Mouse (Mus musculus): ENCODE data around the gene Snx30.

The Snx30 gene

DNA sequence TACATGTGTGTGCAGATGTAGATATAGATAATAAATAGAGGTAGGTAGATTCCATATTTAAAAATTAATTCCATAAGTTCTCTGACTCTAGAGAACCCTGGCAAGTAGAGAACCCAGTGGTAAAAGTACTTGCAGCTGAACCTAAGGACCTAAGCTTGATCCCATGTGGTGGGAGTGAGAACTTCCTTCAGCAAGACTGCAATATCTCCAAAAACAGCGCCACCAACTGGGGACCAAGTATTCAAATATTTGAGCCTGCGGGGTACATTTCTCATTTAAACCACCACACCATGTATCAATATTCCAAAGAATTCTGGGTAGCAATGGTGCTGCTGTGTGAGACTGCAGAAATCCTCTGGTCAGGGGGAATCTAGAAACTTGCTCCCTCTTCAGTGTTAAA, 11.5 kb upstream of the Snx30 start:
- DNase-seq (ENCODE audit: low spot score), result no peak

DNA sequence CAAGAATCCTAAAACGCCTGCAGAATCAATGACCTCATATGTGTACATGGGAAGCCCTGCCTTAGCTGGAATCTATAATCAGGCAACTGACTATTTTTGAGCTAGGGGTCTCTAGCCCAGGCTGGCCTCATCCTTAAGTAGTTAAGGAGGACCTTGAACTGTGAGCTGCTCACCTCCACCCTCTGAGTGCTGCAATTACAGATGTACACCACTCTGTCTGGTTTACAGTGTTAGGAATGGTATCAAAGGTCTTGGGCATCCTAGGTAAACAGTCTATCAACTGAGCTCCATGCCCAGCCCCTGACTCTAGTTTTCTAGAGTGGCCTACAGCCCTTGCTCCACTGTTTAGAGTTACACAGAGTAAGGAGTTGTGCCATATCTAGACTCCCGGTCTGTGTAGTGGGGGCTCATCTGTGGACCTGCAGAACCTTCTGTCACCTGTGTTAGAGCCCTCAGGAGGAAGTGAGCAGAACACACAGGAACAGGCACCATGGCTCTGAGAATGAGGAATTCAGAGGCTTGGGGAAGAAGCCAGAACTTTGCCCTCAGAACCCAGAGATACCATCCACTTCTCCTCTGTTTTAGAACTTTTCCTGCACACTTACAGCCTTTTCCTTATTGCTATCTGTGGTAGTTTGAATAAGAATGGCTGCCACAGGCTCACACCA, 9.7 kb upstream of the Snx30 start:
- DNase-seq (ENCODE audit: low spot score), result no peak

DNA sequence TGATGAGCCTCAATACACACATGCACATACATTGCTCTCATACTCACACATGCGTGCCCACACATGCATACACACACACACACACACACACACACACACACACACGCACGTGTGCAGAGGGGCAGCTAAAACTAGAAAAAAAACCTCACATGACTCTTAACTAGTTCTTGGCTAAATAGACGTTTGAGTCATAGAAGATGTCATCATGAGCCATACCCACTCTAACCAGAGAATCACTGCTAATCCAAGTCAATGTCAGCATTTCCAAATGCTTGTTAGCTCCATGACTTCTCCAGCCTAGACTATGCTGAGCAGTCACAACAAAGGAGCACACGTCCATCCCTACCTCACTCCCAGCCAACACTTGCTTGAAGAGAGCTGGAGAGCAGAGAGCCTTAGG, 5.5 kb upstream of the Snx30 start:
- no peak for DNase-seq (ENCODE audit: low spot score)

DNA sequence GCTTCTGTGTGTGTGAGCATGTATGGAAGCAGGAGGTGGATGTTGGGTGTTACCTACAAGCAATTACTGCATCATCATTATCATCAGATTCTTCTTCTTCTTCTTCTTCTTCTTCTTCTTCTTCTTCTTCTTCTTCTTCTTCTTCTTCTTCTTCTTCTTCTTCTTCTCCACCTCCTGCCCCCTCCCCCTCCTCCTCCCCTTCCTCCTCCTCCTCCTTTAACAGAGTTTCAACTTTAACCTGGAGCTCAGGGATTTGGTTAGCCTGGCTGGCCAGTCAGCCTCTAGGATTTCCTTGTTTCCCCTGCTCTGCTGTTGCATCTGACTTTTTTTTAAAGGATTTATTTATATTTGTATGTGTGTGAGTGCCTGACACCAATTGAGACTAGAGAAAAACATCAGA, 4.2 kb upstream of the Snx30 start, which contains the start of gene Inip:
TSS of gene Inip (minus strand) at position 101 of the 400 bp plus-strand sequence.
- no peak for DNase-seq (ENCODE audit: low spot score)

DNA sequence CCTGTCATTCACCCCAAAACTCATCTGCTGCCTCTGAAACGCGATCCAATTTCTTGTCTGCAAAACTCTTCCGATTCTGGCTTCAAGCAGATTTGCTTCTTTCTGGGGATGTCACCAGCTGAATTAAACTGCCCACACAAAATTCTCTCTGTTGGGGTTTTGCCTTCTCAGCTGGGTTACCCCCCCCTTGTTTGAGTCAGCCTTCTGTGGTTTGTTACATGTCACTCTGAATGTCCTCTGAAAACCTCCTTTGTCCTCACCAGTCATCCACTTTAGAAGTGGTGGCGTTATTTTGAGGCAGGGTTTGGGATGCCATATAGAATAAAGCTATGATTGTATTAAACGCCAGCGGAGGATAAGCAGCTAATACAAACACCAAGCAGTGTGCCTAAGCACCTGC, 3.5 kb upstream of the Snx30 start:
- no peak for DNase-seq (ENCODE audit: low spot score)

DNA sequence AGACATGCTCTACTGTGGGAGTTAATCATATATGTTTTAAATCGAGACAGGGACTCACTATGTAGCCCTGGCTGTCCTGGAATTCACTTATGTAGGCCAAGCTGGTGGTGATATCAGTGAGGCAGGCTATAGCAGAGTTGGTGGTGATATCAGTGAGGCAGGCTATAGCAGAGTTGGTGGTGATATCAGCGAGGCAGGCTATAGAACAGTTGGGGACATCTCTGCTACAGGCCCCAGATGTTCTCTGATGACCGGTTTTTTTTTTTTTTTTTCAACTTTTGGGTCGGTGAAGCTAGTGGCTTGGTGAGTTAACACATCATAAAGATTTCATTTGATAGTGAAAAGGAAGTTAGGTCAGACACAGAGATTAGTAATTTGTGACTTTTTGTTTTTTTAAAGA, 2.8 kb upstream of the Snx30 start:
- DNase-seq (ENCODE audit: low spot score), result no peak

DNA sequence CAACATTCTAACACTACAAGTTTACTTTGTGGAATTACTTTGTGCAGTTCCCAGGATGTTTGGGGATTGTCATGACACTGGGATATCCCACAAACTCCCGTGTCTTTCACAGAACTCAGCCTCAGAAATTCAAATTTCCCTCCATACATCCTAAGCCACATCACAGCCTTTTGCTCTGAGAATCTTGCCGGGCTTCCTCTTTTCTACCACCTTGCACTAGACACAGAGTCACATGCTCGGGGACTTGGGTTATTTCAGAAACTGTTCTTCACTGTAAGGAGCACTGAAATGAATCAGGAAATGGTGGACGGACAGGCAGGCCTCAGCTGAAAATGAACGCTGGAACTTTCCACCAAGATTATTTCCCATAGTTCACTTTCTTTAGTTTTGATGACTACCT, 2.3 kb upstream of the Snx30 start:
- DNase-seq (ENCODE audit: low spot score), result no peak

DNA sequence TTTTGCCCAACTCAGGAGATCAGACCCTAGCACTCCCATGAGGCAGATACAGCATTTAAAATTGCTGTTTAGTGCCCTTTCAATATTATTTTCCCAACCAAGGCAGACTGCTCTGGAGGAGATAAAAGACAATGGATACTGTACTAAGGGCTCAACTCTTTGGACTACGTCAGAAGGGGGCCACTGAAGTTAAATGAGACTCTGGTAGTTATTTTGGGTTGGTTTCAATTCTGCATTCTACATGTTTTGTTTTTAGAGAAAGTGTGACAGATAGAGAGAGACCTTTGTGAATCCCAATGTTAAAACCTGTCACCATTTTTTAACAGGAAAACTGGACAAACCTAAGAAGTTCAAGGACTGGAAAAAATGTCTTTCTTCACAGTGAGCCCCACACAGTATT, 886 bp upstream of the Snx30 start:
- no peak for DNase-seq (ENCODE audit: low spot score)

DNA sequence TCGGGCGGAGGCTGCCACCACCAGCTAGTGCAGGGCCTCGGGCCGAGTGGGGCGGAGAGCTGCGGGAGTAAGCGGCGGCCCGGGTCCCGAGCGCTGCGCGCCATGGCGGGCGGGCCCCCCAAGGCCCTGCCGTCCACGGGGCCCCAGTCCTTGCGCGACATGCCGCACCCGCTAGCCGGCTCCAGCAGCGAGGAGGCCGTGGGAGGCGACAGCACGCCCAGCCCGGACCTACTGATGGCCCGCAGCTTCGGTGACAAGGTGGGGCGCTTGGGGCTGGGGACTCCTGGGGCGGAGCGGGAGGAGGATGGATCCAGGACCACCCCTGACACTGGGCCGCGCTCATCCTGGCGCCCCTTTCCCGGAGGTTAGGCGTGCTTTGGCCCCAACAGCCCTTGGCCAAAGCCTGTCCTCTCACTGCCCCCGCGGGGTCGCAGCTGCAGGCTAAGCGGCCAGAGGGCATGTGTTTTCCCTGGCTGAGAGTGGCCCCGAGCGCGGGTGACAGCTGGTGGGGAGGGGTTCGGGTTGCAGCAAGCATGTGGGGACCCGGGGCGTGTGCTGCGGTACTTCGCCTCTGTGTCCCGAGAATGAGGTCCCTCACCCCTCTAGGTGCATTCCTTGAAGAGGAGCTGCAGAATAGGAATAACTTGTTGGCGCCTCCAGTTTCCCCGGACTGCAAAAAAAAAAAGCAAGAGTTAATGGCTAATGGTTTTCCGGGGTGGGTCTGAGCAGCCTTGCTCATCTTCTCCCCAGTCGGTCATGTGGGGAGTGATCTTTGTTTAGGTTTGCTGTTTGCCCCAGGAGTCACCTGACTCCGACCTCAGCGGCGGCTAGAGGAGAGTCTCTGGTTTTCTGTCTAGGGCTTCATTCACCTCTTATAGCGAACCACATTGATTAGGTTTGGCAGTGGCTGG, 583 bp downstream of the Snx30 start:
- DNase-seq (ENCODE audit: low spot score), result no peak

DNA sequence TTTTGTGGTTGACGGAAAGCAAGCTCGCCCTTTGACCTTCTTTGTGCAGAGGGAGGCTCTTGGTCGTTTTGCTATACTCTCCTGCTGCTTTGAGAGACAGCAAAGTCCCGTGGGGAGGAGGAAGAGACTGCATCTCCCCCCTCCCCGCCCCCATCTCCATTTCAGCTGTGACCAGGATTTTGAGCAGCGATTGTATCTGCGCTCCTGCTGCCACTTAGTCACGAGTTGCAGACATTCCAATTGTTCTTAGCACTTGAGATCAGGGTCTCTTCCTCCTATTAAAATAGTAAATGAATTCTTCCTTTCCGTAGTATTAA, 1.2 kb downstream of the Snx30 start:
- DNase-seq (ENCODE audit: low spot score), result no peak

DNA sequence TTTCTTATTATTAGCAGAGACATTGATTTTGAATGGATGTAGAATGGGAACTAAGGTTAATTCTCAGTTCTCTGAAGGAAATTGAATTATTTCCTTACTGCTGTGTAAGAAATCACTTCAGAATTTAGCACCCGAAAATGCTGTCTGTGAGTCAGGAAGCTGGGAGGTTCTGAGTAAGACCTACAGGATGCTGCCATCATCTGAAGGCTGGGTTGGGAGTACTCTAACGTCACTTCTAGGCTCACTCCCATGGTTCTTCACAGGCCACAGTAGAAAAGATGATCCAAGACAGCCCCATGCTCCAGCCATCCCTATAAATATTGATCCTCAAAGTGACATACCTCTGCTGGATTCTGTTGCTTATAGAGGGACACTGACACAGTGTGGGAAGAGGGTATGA, 1.9 kb downstream of the Snx30 start:
- DNase-seq (ENCODE audit: low spot score), result no peak

DNA sequence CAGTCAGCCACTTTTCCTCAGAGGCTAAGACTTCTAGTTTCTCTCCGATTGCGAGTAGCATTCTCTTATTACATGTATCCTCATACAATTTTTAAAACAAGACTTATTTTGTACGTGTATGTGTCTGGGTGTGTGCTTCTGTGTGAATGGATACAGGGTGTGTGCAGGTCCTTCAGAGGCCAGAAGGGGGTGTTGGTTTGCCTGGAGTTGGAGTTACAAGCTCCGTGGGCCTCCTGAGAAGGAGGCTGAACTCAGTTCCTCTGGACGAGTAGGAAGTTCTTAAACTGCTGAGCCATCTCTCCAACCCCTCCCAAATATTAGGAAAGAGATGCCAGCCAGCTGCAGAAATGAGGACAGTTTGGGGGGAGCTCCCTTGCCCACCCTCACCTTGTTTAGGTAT, 2.8 kb downstream of the Snx30 start:
- DNase-seq (ENCODE audit: low spot score), result no peak

DNA sequence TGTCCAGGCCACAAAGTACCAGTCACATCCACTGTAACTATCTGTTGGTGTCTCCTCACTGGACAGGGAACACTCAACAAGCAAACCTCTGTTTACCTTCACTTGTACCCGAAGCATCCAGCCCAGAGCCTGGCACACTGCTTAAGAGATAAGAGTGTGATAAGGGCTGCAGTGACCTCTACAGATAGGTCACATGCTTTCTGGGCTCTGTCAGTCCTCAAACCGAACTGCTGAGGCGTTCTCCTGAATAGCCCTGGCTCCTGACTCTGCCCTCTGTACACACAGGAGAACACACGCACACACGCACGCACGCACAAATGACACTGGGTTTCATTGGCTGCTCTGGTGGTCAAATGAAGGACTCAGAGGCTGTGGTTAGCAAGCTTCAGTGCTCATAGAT, 8.5 kb downstream of the Snx30 start:
- no peak for DNase-seq (ENCODE audit: low spot score)

DNA sequence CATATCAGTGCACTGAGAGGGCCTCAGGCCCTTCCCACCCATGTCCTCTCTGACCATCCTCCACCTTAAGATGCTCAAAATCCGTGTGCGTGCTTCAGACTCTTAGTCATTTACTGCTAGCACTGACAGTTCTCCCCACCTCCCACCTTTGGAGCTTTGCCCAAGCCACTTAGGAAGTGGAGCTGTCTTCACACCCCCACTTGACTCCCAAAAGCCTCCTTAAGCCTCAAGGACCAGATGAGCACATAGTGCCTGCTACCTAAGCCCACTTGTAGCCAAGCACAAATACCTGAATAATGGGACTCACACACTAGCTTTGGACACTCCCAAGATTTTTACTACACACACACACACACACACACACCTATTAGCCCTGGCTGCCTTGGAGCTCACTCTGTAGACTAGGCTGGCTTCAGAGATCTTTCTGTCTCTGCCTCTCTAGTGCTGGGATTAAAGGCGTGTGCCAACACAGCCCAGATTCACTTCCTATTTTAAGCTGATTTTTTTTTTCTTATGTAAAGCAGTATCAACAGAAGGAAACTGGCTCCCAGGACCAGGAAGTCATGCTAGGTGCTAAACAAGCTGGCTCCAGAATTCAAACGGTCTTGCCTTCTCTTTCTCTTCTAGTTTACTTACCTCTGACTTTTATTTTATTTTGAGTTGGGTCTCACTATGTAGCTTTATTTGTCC, 9.6 kb downstream of the Snx30 start:
- DNase-seq (ENCODE audit: low spot score), result no peak

DNA sequence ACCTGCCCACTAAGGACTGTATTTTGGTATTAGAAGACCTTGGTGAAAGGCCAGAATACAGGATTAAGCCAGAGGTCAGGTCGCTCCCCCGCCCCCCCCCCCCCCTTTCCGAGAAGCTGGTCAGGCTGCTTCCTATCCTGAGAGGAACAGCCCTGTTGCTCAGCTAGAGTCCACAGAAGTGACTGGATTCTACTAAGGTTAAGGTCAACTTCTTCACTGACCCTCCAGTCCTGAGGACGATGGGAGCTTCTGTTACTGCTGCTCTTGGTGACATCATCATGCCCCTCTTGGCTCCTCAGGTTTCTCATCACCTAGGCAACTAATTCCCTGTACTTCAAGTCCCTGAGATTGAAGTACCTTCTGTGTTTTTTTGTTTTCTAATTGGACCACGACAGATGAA, 10.4 kb downstream of the Snx30 start:
- DNase-seq (ENCODE audit: low spot score), result no peak

DNA sequence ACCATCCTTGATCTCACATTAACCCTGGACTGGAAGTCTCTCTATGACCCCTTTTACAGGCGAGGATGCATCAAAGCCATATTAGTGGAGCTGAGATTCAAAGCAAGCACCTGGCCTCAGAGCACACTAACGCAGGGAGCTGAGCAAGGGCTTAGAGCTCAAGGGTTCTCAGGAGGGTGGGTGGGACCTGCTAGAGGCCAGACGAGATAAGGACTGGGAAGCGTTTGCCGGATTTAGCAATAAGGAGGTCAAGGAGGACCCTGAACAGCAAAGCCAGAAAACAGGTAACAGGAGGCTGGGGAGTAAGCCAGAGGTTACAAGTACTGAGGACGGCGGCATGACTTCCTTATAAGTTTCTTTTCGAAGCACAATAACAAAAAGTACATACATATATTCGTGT, 10.8 kb downstream of the Snx30 start:
- no peak for DNase-seq (ENCODE audit: low spot score)

DNA sequence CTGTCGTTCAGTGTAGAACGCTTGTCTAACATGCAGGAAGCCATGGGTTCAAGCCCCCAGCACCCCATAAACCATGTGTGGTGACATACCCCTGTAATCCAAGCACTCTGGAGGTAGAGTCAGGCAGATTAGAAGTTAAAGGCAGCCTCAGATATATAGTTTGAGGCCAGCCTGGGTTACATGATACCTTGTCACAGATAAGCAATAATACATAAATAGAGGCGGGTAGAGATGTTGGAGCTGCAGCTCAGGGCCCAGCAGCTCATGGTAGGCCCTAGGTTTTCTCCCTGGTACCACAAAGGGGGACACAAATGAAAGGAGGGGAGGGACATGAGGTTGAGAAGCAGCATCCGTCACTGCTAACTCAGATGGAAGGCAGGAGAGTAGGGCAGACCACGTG, 12.2 kb downstream of the Snx30 start:
- no peak for DNase-seq (ENCODE audit: low spot score)

DNA sequence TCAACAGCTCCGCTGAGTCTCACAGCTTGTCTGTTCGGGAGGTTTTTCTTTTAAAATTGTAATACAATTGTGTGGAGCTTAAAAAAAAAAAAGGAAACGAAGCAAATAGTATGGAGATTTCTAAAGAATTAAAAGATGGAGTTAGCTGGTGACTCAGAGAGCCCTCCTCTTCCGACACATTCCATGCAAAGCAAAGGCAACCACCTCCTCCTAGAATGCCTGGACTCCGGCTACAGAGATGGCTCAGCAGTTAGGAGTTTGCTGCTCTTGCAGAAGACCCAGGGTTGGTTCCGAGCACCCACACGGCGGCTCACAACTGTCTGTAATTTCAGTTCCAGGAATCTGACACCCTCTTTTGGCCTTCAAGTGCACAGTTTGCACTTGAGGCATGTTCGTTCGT, 12.9 kb downstream of the Snx30 start:
- no peak for DNase-seq (ENCODE audit: low spot score)

DNA sequence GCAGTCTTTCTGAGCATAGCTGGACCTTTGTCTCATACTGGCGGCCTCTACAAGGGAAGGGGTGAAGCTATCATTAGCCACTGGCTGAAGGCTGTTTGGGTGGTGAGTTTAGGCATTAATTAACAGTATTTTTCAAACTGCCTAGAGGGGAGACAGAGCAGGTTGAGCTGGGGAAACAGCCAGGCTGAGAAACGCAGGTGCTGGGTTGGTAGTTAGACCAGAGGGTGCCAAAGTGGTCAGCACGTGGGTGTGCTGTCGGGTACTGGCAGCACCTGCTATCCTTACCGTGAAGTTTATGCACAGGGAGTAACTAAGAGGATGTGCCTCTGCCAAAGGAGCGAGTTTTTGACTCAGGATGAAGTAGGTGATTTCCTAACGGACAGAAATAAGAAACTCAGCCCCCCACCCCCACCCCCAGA, 13.4 kb downstream of the Snx30 start:
- DNase-seq (ENCODE audit: low spot score), result no peak

DNA sequence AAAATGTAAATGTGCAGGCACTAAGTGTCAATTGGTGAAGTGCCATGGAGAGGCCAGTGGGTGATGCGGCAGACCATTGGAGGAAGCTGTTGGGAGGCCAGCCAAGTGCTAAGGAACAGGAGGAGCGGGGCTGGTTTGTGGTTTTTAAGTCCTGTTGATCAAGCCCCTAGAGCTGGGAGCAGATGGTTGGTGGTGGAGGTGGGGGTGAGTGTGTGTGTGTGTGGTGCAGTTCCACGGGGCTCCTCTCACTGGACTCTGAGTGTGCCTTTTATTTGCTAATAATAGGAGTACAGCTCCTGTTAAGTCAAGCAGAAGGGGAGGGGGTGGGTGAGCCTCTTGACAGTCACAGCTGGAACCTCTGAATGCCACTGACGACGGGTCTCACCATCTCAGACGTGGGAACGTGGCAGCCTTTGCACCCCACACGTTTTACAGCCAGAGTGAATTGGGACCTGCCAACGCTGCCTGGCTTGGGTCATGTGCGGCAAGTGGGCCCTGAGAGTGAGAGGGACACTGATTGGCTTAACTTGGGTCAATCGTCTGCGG, 13.9 kb downstream of the Snx30 start:
- DNase-seq (ENCODE audit: low spot score), result no peak

DNA sequence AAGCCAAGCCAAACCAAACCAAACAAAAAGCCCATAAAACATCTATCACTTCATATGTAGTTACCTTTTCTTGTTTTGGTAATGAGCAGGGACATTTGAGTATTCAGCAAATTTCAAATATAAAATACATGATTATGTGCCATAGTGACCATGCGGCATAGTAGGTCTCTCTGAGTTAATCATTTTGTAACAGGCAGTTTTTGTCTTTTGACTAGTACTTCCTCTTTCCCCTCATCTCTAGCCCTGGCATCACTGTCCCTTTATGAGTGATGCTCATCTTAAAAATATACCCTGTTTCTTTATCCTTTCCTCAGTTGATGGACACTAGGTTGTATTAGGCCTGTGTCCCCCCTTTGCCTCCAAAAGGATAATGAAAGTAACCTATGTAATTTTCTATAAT, 15.9 kb downstream of the Snx30 start:
- no peak for DNase-seq (ENCODE audit: low spot score)

DNA sequence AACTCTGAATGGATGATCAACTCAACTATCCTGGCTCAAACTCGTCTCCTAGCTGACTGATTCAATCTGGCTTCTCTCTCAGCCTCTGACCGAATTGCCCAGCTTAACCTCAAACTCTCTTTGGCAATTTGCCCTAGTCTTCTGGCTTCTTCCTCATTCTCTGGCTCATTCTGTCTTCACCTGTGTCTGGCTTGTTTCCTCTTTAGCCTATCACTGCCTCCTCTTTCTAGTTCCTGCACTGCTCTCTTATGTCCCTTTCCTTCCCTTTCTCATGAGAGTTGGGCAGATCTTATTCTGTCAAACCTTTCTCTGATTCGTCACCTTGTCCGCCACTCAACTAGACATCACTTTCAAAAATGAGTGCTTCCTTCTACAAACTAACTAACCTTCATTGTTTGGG, 16.5 kb downstream of the Snx30 start:
- DNase-seq (ENCODE audit: low spot score), result no peak

DNA sequence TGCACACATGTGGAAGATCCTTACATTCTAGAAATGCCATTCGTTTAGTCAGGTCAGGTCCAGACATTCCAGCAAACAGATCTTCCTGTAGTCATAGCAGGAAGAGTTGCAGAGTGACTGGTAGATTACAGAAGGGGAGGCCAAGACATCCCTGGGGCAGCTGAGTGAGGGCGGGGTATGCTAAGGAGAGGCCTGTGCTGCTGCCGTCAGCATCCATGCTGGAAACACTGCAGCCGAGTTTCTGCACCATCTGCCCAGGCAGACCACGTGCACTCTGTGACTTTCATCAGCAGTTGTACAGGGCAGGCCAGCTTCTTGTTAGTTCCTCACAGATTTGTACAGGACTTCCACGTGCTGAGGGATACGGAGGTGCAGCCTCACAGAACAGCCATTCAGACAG, 17.8 kb downstream of the Snx30 start:
- DNase-seq (ENCODE audit: low spot score), result no peak

All from left cerebral cortex, adult 11 months (tissue).